Comparison of ENCODE assay signal across 8 mouse cellular contexts in the genomic region with DNA sequence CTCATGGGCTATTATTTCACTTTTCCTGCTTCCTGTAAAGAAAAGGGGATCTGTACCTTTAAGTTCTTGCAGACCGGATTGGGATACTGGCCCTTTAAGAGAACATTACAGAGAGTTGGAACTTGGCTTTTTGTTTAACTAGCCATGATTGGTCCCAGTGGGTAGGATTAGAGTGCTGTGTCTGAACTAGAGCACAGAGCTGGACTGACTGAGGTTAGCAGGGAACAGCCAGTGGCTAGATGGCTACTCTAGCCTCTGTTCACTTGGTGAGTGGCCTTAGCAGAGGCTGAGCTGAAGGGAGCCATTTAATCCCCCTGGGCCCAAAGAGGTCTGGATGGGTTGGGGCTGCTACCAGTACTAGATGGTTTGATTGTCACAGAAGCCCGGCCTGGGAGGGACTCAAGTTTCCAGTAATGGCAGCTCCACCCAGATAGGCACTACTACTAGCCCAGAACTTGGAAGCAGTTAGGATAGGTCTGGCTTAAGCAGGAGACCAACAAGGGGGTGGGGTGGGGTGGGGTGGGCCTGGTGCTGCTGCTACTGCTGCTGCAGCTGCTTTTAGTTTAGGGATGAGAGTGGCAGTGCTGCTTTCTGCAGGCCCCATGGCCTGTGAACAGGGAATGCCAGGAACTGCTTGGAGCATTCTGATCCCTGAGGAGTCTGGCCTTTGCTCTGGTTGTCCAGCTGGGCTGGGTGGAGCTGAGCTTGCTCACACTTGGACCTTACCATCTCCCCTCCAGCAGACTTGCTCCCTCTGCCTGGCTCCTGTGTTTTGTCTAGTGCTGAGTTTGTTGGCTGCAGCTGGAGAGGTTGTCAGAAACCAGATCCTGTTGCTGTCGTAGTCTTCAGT.
DNase-seq lines count a peak whose midpoint lies in the region; ATAC-seq lines count a peak whose summit lies in the region.

No protein-coding gene starts in this region.

- H3K9ac ChIP-seq in lung, embryonic 16.5 days (ENCODE audit: low read length): peak overlapping the region; percentile 61

- 11% methylated on average over 3 of the region's 3 CpGs for WGBS in lung, embryonic 16.5 days

- H3K4me2 ChIP-seq in lung, embryonic 16.5 days (ENCODE audit: low read depth, low read length): peak overlapping the region; percentile 47

- H3K36me3 ChIP-seq in lung, embryonic 16.5 days (ENCODE audit: control insufficient read depth, insufficient read depth, low read length): no peaks in the 10 kb centered on the region

- H3K4me3 ChIP-seq in lung, embryonic 16.5 days (ENCODE audit: low read length): peak overlapping the region; percentile 39

- no peaks in the 10 kb centered on the region for H3K27me3 ChIP-seq in lung, embryonic 16.5 days (ENCODE audit: control insufficient read depth, insufficient read depth, low read depth, low read length)

- ATAC-seq in common myeloid progenitor, adult 5-6 weeks (replicated peaks; ENCODE audit: low read depth, poor library complexity, severe bottlenecking): peak; percentile 14; the same call in 1 of the 2 replicates
- ATAC-seq in lung, embryonic 16.5 days (ENCODE audit: low read depth): peak; percentile 39

- no peaks in the 10 kb centered on the region for H3K9me3 ChIP-seq in lung, embryonic 16.5 days (ENCODE audit: control insufficient read depth, low read length)

- peak overlapping the region; percentile 97 for H3K27ac ChIP-seq in lung, embryonic 16.5 days (ENCODE audit: low read length)

- peaks cover 81% of the 10 kb centered on the region for H3K4me1 ChIP-seq in lung, embryonic 16.5 days (replicated peaks; ENCODE audit: control insufficient read depth, insufficient read depth, low read length)

- DNase-seq in ES-CJ7 (ENCODE audit: low read depth, low spot score): peak; percentile 40
- peak; percentile 99 for DNase-seq in heart, adult 11 months
- DNase-seq in kidney, adult 11 months: peak; percentile 75
- DNase-seq in yolk sac, embryonic 10.5 days (ENCODE audit: low spot score): peak; percentile 79
- DNase-seq in right cerebral cortex, adult 2 months (ENCODE audit: low spot score in 2 of 2): no peak
- DNase-seq in left cerebral cortex, adult 11 months (ENCODE audit: low spot score): no peak

Comparison
In these comparisons a context has a peak if more than half of its experiments do, and no peak if none do; other contexts are left out.
1. DNase-seq: peak in ES-CJ7 (single experiment), heart, adult 11 months (single experiment), kidney, adult 11 months (single experiment) and yolk sac, embryonic 10.5 days (single experiment); none in right cerebral cortex, adult 2 months (0 of 2) and left cerebral cortex, adult 11 months (single experiment).